Mouse (Mus musculus): ENCODE results near the gene Dcps.
A peak's percentile ranks its signal among the peaks of the same experiment; 100 is the strongest.

DNA sequence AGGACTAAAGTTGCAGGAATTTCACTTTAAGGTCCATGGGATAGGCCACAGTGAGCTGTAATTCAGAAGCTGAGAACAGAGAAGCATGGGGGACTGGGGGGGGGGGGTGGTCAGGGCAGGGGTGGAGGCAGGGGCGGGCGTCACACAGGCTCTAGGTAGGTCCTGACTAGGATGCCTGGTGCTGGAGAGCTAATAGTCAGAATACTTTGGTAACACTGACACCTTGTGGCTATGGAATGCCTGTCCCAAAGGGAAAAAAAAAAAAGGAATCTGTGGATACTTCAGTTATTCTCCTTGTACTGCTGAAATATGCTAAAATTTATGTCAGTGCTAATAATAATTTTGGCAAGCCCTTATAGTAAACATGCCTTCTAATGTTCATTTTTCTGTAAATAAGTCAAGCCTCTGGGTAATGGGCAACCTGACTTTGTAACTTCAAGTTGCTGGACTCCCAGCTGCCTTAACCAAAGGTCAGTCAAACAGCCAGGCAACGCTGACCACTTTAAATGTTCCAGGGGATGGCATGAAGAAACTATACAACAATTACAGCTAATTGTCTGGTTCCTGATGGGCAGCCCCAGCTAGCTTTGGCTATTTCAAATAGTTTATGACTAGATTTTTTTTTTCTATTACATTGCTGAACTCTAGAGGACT, 9.6 kb downstream of the Dcps start:
- TF ChIP-seq CTCF (IDR thresholded peaks at IDR 0.05; ENCODE audit: low read depth) (peak; percentile 75), EP300 (IDR thresholded peaks at IDR 0.05; ENCODE audit: low read depth) (no peak)
